Mouse (Mus musculus) ZHBTc4 (cell line): ENCODE measurements around the gene Hmga2.

Experiments used
- DNase-seq: peaks from one replicate; pipeline ENCODE4 v3.0.0-alpha.2; 2011; ENCODE audit warnings: low read depth, low spot score

Gene Hmga2

DNA sequence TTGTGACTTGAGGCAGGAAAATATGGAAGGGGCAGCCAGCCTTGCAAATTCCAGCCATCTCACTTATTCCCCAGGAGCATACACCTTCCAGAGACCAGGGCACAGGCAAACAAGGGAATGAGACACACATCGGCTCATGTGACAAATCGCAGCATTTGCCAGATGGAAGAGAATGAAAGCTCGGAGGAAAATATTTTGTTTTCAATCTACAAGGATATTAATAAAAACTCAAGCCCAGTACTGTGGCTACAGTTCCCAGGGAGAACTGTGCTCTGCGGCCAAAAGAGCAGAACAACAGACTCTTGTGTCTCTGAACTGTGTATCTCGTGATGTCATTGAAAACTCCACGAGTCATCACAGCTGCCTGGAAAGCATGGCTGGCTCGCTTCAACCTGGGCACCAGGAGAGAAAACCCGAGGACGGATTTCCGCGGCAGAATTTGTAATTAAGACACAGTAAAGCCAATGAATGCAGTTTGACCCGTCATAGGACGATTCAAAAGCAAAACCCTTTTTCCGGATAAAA lies 50.1 kb downstream of the Hmga2 start:
- no peak for DNase-seq

DNA sequence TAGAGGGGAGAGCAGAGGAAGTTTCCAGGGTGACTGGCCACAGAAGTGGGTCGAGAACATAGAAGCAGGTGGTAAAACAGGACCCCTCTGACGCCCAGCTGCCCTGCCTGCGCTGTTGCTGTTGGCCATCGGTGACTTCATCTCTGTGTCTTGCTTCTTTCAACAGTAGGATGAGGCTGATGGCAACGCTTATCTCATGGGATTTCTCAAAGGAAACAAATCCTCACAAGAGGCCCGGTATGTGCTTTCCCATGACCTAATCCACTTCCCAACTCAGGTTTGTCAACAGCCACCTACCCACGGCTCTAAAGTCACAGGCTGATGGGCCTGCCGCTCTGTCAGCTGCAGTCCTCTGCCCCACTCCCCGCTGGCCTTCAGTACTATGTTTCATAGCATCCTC lies 52.3 kb downstream of the Hmga2 start:
- DNase-seq = no peak

DNA sequence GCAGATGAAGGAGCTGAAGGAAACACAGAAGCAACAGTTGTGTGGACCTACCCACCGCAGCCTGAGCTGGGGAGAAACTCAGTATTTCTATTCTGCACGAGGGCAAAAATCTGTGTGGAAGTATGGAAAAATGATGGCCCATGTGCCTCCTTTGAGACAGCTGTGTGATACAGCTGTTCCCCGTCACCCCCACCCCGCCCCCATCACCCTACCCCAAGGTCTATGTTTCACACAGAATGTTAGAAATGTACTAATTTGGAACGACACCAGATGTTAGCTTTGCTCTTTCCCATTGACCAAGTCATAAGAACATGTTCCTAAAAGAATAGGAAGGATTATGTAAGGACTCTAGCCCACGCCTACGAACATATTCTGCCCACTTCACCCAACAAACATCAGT lies 53.0 kb downstream of the Hmga2 start:
- no peak for DNase-seq

DNA sequence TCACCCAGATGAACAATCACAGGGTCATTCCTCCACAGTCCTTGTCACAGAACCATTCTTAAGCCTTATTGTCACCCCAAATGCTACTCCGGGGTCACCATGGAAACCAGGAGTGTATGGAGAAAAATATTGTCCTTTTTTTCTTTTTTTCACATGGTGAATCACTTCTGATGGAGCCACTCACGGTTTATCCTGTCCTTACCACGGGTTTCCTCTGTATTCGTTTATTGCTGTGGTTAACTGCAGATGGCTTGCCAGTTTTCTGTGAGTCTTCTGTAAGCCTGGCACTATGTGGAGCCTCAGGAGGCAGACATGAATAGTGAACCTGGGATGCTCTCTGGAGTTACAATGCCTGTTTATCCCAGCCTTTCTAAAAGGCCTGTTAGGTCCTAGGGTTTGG lies 53.4 kb downstream of the Hmga2 start:
- DNase-seq = no peak

DNA sequence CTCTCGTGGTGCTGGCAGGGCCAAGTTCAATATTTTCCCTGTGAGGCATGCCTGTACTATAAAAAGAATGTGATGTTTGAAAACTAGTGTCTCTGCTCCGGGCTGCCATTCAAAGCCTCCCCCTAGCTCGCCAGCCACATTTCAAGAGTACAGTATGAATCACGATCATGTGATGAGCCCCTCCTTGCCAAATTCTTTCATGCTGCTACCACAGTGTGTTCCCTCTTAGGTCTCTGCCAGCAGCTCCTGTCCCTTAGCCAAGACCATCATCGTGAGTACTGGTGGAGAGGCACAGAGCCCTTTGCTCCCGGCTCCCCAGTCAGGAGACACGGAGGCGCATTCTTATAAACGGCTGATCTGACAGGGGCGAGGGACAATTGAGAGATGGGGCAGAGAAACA lies 54.2 kb downstream of the Hmga2 start:
- DNase-seq = no peak

DNA sequence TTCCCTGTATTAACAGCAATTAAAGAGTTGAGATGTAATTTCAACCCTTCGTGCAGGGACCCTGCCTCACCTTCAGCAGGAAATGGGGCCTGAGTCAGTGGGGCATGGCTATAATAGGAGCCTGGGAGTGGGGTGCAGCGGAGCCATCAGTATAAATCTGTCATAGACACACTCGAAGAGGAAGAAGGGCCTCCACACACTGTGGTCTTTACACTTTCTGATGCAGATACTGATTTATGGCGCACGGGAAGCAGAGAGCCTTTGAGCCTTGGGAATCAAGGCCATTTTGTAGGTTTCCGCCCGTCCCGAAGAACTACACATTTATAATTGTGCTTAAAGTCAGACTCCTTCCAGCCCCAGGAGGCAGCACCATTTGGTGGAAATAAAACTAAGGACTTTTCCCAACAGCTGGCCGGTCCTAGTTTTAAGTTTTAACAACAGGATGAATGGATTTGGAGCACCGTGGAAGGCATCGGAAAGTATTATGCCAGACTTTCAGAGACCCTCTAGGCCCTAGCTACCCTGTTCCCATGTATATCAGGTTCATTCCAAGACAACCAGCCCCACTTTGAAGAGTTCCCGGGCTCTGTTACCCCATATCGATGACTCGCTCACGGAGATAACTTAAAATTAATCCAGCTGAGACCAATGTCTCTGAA lies 55.2 kb downstream of the Hmga2 start:
- DNase-seq = no peak

DNA sequence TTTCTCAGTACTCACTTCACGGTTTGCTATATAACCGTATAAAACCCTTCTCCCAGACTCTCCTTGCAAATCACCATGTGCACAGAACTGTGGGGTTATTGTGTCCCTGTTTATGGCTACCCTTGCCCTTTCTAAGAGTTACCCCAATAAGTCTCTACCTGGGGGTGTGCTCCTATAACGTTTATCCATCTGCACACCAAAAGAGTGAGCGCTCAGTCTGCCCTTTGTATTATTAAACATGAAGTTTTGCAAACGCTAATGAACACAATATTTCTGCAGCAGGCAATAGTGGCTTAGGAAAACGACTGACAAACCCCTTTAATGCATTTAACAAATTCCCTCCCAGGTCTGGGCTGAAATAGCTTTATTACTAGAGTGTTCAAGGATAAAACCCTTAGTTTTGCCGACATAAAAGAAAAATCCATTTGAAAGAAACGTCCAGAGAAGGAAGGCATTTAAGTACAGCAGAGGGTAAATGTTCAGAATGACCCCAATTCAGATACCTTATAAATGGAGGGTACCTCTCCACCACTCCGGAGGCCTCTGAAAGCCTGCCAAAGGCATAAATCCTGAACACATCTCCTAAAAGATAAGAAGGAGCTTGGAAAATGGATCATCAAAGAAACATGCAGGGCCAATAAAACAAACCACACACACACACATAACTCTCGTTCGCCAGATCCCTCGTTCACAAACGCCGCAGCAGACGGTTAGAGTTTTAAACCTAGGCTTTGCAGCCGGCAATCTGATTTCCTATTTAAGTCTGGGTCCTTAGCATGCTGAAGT lies 57.3 kb downstream of the Hmga2 start:
- DNase-seq = no peak

DNA sequence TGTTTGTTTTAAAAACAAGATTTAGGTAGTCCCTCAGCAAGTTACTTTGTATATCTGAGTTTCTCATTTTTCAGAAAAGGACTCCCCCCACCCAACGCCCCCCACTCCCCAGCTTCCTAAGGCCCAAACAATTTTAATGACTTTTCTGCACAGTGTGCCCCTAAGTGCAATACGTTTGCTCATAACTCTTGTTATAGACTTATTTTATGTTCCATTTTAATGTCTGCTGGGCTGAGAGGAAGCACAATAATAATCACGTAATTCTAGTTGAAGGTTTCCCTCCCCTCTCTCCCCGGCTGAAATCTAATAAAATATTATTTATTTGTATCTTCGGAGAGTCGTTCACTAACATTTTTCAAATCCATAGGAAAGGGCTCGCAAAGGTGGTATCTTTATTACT lies 58.1 kb downstream of the Hmga2 start:
- DNase-seq = no peak

DNA sequence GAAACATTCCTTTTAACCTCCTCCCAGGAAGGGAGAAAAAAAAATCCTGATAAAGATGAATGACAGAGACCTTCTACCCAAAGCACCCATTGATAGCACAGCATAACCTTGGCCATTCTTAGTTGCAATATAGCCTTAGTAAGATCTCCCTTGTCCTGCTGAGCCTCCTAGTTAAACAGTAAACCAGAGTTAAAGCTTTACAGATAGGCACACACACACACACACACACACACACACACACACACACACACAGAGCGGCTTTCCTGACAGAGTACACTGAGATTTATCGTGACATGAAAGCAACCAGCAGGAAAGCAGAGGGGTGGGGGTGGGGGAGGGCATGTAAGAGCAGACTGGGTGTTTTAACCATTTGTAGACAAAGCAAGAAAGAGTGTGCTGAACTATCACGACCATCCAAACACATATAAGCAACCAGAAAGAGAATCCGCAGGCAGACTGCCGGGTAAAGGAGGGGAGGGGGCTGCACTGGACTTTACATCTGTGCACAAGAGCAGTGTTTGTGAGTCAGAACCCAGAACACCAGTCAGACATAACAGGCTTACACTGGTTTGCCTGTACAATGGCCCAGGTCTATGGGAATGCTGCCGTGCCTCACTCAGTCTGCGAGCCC lies 58.7 kb downstream of the Hmga2 start:
- DNase-seq = peak; percentile 58

DNA sequence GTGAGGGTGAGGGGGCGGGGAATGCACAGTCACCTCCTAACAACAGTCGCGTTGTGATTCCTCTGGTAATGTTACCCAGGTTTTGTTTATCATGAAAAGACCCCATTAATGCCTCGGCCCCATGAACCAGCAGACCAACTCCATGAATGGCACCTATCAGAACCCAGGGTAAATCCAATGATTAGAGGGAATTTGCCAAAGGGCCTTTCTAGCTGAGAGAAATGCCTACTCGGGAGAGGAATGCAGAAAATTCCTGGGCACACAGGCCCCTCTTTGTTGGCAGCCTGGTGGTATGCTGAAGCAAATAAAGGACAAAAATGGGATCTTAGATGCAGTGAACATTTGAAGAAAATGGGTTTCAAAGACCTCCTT lies 59.2 kb downstream of the Hmga2 start:
- no peak for DNase-seq

DNA sequence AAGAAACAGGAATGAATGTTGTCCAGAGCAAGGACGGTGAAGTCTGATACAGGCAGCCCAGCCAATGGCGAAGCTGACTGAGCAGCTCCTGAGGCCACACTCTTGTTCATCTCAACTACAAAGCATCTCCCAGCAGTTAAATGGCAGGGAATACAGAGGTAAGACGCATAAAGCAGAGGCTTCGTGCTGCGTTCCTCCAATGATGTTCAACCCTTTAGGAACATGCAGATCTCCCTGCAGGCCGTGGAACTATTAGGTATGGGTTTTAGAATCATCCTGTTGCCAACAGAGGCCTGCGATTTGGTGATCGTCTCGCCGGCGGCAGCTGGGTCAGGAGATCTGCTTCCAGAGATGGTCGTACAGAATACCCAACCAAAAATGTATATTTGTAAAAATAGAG lies 59.6 kb downstream of the Hmga2 start:
- no peak for DNase-seq

DNA sequence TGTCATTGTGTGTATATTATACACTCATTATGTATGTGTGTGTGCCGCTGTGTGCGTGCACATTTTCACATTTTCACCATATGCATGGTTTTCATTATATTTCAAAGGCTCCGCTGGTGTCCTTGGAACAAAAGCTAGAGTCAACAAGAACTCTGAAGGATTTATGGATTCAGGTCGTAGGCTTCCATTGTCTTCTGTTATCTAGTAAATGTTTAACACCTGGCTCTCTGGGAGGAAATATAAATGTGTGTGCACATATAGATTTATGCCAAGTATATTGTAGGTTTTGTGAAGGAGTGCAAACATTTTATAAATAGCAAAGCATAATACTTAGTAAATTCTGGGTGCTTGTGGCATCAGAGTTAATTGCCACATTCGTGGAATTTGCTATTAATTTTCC lies 64.1 kb downstream of the Hmga2 start:
- no peak for DNase-seq

DNA sequence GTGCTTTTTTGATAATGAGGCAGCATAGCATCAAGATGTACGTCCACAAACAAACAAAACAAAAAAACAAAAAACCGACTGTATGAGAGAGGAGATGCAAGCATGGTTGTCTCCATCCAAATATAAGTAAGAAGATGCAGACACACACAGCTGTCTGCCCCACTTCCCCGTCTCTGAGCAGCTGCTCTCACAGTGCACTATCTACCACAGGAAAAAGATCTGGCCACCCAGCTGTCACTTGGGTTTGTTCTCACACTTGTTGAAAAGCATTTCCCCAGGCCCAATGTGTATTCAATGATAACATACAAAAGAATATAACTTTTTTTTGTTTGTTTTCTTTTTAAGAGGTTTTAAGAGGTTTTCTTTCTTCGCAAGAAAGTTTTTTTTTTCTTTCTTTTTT lies 65.3 kb downstream of the Hmga2 start:
- no peak for DNase-seq

DNA sequence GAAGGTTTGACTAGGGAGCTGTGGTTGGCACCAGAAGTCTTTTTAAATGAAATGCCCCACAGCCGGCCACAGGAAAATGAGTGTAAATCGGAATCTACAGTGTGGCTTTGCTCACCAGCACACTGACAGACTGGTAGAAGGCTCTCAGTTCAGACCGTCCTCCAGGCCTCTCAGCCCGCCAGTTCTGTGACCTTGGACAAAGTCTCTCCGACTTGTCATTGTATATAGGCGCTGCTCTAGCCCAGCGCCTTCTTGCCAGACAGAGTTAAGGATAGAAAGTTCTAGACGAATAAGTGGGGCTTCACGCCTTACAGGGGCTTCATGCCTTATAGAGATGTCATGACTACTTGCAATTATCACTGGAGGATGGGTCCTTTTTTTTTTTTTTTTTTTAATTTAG lies 67.1 kb downstream of the Hmga2 start:
- DNase-seq = no peak

DNA sequence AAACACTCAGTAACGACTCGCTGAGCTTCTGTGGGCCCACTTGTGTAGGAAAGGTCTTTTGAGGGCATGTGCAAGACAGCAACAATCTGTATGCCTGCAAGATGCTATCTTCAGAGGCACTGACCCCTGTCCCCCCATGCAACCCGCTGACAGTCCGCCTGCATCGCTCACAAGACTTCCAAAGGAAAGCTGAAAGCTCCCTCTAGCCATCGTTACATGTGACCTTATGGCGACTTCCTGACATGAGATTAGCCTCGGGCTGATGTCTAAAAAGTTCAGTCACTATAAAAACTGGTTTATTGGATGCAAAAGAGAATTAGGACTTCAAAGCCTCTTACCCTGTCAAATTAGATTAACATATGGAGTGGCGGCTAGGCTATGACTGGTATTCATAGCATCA lies 69.0 kb downstream of the Hmga2 start:
- DNase-seq = no peak

DNA sequence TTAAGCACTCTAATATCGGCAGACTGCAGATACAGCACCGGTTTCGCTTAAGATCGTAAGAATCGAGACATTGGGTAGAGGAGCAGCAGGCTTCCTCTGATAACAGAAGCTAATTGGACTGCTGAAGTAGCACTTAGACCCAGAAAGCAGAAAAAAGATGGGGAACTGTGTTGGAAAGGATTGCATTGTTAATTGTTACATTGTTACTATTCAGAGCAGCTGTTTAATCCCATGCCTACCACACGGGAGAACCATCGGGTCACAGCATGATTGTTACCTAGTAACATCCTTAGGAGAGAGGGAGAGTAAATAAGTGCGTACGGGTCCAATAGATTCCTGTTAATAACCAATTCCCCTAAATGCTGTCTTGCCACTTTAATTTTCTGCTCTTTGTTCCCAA lies 70.2 kb downstream of the Hmga2 start:
- no peak for DNase-seq

DNA sequence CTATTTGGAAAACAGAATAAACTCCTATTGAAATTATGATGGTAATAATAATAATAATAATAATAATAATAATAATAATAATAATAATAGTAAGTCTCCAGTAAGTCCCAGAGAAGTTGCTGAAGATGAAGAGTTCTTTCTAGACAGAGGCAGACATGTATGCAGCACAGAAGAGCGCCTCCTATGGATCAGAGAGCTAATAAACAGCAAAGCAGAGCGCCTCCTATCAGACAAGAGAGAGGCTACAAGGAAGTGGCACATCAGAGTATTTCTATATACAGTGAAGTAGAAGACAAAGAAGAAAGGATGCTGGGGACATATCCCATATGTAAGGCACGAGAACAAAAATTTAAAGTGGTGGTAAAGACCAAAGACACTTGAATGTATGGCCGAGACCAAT lies 70.9 kb downstream of the Hmga2 start:
- peak; percentile 64 for DNase-seq

DNA sequence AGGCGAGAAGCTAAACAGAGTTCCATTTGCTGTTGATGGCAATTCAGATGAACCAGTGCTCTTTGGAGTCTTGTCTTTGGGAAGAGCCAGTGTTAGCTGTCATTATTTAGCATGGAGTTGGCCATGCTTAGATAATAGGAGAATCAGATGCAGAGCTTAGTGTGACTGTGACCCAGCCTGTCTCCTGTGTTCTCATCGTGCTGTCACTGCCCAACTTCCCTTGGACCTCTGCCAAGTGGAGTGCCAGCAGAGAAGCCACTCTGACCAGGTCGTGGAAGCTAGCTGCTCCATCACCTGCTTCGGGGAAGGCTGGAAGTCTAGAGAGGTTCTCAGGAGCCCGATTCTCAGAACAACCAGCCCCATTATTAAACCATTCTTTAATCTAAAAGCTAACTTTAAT lies 73.3 kb downstream of the Hmga2 start:
- DNase-seq = no peak

DNA sequence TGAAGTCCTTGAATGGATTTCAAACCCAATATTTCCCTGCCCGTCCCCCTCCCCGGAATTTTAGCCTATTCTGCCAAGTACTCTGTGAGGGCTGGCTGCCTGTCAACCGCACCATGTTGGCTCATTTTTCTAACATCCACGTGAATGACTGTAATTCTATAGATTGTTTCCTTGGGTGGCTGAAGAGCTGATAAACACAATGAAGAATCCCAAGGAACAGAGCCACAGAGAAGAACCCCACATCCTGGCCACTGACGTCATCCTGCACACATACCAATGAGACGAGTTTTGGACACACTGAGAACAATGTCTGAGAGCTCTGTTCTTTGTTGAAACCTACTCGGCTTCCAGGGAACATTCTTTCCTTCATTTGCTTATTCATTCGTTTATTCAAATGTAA lies 74.5 kb downstream of the Hmga2 start:
- DNase-seq = no peak

DNA sequence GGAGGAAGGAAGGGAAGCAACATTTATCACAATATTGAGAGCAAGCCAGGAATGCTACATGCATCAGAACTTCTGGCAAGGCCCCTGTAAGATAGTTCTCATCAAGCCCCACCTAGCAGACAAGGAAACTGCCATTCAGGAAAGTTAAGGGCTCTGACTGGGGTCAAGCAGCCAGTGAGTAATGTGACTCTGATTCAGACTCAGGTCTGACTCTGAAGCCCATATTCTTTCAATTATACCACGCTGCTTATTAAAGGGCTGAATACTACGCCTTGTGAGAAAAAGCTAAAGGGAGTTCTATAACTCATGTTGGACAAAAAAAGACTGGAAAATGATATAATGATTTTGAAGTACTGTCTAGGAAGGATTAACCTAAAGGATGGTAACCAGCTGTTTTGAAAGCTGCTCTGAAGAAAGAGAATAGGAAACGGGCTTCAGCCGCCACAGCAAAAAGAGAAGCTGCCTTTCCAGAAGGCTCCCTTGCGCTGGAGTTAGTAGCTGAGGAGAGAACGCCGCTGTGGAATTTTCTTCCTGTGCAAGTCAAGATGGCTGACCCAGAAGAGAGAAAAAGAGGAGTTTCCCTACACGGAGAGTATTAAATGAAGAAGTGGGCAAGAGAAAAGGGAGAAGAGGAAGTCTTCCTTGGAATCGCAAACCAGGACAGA lies 76.3 kb downstream of the Hmga2 start:
- DNase-seq = no peak

DNA sequence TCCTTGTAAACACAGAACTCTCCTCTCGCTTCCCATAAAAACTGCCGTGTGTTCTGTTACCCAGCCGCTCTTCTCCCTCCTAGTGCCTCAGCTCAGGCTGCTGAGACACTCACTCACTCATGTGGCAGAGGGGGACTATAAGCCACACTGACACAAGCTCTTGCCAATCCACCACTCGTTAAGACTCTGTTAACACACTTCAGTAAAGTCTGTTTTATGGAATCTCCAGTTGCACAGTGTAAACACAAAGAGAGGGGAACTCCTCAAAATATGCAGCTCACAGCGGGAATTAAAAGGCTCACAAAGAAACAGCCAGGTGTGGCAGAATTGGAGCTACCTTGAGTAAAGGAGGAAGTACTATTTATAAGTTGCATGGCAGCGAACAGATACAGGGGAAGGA lies 77.5 kb downstream of the Hmga2 start:
- DNase-seq = peak; percentile 92

DNA sequence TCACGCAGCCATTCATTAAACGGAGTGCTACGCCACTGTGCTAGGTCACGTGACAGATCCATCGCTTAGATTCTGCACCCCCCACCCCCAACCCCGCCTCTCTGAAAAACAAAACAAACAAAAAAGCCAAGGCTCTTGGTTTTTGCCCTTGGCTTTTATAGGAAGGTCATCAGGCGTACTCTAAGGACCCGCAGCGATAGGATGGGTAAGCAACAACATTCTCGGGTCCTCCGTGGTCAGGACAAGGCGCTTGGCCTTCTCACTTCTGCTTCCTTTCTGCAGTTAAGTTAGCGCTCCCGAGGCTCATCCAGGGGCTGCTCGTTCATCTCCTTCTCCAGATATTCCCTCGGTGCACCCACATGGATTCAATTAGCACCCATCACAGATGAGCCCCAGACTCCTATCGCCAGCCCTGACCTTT lies 79.0 kb downstream of the Hmga2 start:
- DNase-seq = peak; percentile 82
